Mouse (Mus musculus): Measurements from ENCODE around the gene Cd34. TPM values are rescaled to one million over a fixed set of nuclear protein-coding genes. Genes with fewer than 3 reads are reported as not detected.

Gene Cd34
- polyA plus RNA-seq, 1 experiment from 2014 or later: 49.9 TPM

DNA sequence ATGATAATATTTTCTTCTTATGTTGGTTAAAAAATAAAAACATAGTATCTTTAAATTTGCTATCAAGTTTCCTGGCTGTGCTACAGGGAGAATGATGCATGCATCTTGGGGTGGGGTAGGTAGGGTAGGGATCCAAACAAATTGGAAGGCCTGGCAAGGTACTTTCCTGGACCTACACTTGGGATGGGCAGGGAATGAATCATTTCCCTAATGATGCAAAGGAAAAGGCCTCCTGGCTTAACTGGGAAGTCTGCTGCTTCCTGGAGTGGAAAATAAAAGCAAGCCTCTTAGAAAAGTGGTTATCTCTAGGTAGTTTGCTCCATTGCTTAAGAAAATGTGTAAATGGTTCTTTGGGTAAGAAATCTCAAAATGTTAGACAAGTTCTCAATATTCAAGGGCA is 2.9 kb downstream of the Cd34 start:
- H3K27ac ChIP-seq (replicated peaks): no peak overlapping the region
- H3K36me3 ChIP-seq (ENCODE audit: control insufficient read depth, insufficient read depth, low read length): no peaks in the 10 kb centered on the region
- H3K4me2 ChIP-seq (replicated peaks; ENCODE audit: low read depth): peak overlapping the region; percentile 17
- no peaks in the 10 kb centered on the region for H3K4me1 ChIP-seq (replicated peaks; ENCODE audit: control insufficient read depth, insufficient read depth)
- DNase-seq (ENCODE audit: low spot score) (no peak), ATAC-seq (ENCODE audit: low FRiP score, low TSS enrichment) (no peak)
- TF ChIP-seq CTCF (IDR thresholded peaks at IDR 0.05; ENCODE audit: low read depth): no peak
- TF ChIP-seq EP300 (optimal IDR thresholded peaks at IDR 0.05): no peak
- H3K27me3 ChIP-seq (ENCODE audit: control insufficient read depth, insufficient read depth, low read length): no peaks in the 10 kb centered on the region
- H3K4me3 ChIP-seq (ENCODE audit: low read depth, low read length): no peak overlapping the region
- H3K9ac ChIP-seq (ENCODE audit: low read length): no peak overlapping the region
- H3K9me3 ChIP-seq (ENCODE audit: control insufficient read depth, low read length): no peaks in the 10 kb centered on the region

DNA sequence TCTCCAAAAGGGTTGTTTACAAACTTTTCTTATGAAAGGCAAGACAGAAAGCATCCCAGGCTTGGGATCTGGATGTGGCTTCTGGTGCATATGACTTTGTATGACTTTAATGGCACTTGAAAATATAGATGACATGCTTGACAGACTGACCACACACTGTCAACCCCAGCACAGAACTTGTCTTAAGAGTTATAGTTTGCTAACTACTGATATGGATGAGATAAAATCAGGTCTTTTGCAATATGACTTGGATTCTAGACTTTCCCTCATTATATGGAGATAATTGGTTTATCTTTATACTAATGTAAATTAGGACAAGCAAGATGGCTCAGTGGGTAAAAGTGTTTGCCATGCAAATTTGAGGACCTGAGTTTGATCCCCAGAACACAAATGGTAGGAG is 4.3 kb downstream of the Cd34 start:
- H3K4me2 ChIP-seq (replicated peaks; ENCODE audit: low read depth): no peak overlapping the region
- no peak for ATAC-seq (ENCODE audit: low FRiP score, low TSS enrichment)
- TF ChIP-seq CTCF (IDR thresholded peaks at IDR 0.05; ENCODE audit: low read depth): no peak
- TF ChIP-seq EP300 (optimal IDR thresholded peaks at IDR 0.05): no peak
- H3K4me1 ChIP-seq (replicated peaks; ENCODE audit: control insufficient read depth, insufficient read depth): no peaks in the 10 kb centered on the region
- no peak overlapping the region for H3K27ac ChIP-seq (replicated peaks)
- no peak for DNase-seq (ENCODE audit: low spot score)
- H3K27me3 ChIP-seq (ENCODE audit: control insufficient read depth, insufficient read depth, low read length): no peaks in the 10 kb centered on the region
- H3K9ac ChIP-seq (ENCODE audit: low read length): no peak overlapping the region
- no peaks in the 10 kb centered on the region for H3K9me3 ChIP-seq (ENCODE audit: control insufficient read depth, low read length)
- H3K4me3 ChIP-seq (ENCODE audit: low read depth, low read length): no peak overlapping the region
- H3K36me3 ChIP-seq (ENCODE audit: control insufficient read depth, insufficient read depth, low read length): no peaks in the 10 kb centered on the region

DNA sequence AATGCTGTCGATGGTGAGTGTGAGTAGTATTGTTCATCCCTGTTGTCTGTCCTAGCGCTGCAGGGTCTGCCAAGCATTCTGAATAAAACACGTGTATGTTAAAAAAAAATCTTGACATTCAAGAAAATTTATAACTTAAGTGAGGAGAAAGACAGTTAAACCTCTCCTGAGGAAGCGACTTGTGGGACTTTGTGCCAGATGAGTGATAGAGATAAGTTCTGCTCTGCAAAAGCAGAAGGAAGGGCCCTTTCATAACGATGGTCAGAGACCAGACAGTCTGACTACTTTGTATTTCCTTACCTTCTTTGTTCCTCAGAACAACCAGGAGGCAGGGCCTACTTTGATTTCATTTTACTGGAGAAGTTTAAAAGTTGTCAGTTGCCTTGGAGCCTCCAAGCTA is 4.9 kb downstream of the Cd34 start:
- Histone ChIP-seq H3K4me3 (ENCODE audit: low read depth, low read length) (no peak overlapping the region), H3K27me3 (ENCODE audit: control insufficient read depth, insufficient read depth, low read length) (no peaks in the 10 kb centered on the region), H3K36me3 (ENCODE audit: control insufficient read depth, insufficient read depth, low read length) (no peaks in the 10 kb centered on the region), H3K9ac (ENCODE audit: low read length) (no peak overlapping the region), H3K4me1 (replicated peaks; ENCODE audit: control insufficient read depth, insufficient read depth) (no peaks in the 10 kb centered on the region), H3K9me3 (ENCODE audit: control insufficient read depth, low read length) (no peaks in the 10 kb centered on the region), H3K27ac (replicated peaks) (no peak overlapping the region), H3K4me2 (replicated peaks; ENCODE audit: low read depth) (no peak overlapping the region)
- DNase-seq (ENCODE audit: low spot score) (no peak), ATAC-seq (ENCODE audit: low FRiP score, low TSS enrichment) (no peak)
- no peak for TF ChIP-seq EP300 (optimal IDR thresholded peaks at IDR 0.05)
- TF ChIP-seq CTCF (IDR thresholded peaks at IDR 0.05; ENCODE audit: low read depth): no peak
- 68% methylated on average over 5 of the region's 5 CpGs for WGBS

DNA sequence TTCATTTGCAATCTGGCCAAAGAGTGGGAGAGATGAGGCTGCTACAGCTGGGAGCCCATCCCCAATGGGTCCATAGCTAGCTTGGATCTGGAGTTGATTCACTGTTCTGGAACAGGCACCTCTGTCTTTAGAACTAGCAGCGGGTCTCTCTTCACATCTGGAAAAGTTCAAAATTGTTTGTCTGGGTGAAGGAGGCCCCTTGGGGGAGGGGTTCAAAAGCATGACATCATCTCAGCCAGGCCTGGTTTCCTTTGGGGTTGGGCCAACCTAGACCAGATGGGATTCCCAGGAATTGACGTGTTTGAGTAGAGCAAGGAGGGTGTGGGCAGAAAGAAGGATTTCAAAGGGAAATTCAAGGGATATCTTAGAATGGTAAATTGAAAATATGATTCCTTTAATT is 6.8 kb downstream of the Cd34 start:
- DNase-seq (ENCODE audit: low spot score) (no peak), ATAC-seq (ENCODE audit: low FRiP score, low TSS enrichment) (peak; percentile 32; the same call in 1 of the 2 replicates)
- H3K9me3 ChIP-seq (ENCODE audit: control insufficient read depth, low read length): no peaks in the 10 kb centered on the region
- WGBS: 36% methylated on average over 2 of the region's 2 CpGs
- no peaks in the 10 kb centered on the region for H3K27me3 ChIP-seq (ENCODE audit: control insufficient read depth, insufficient read depth, low read length)
- no peak overlapping the region for H3K4me2 ChIP-seq (replicated peaks; ENCODE audit: low read depth)
- no peak overlapping the region for H3K27ac ChIP-seq (replicated peaks)
- H3K36me3 ChIP-seq (ENCODE audit: control insufficient read depth, insufficient read depth, low read length): no peaks in the 10 kb centered on the region
- no peak for TF ChIP-seq CTCF (IDR thresholded peaks at IDR 0.05; ENCODE audit: low read depth)
- TF ChIP-seq EP300 (optimal IDR thresholded peaks at IDR 0.05): no peak
- no peak overlapping the region for H3K9ac ChIP-seq (ENCODE audit: low read length)
- no peak overlapping the region for H3K4me3 ChIP-seq (ENCODE audit: low read depth, low read length)
- H3K4me1 ChIP-seq (replicated peaks; ENCODE audit: control insufficient read depth, insufficient read depth): no peaks in the 10 kb centered on the region

DNA sequence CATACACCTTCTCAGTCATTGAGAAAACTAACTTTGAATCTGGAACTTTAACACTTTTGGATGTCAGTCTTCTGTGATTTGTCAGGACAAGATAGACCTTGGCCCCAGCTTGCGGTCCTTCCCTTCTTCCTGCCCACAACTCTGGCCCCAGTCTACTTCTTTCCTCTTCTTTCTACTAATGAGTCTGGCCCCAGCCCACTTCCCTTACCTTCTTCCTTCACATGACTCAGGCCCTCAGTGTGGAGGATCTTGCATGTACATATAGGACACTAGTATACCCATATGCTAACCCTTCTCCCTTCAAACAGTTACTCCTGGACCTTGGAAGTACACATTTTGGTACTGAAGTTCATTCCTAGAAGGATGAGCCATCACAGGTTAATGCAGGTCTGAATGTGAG is 7.8 kb downstream of the Cd34 start:
- no peak for ATAC-seq (ENCODE audit: low FRiP score, low TSS enrichment)
- H3K4me3 ChIP-seq (ENCODE audit: low read depth, low read length): no peak overlapping the region
- no peaks in the 10 kb centered on the region for H3K36me3 ChIP-seq (ENCODE audit: control insufficient read depth, insufficient read depth, low read length)
- H3K27ac ChIP-seq (replicated peaks): no peak overlapping the region
- H3K4me1 ChIP-seq (replicated peaks; ENCODE audit: control insufficient read depth, insufficient read depth): no peaks in the 10 kb centered on the region
- TF ChIP-seq CTCF (IDR thresholded peaks at IDR 0.05; ENCODE audit: low read depth): no peak
- TF ChIP-seq EP300 (optimal IDR thresholded peaks at IDR 0.05): no peak
- no peak for DNase-seq (ENCODE audit: low spot score)
- no peak overlapping the region for H3K9ac ChIP-seq (ENCODE audit: low read length)
- H3K4me2 ChIP-seq (replicated peaks; ENCODE audit: low read depth): no peak overlapping the region
- no peaks in the 10 kb centered on the region for H3K27me3 ChIP-seq (ENCODE audit: control insufficient read depth, insufficient read depth, low read length)
- H3K9me3 ChIP-seq (ENCODE audit: control insufficient read depth, low read length): no peaks in the 10 kb centered on the region
- WGBS: 92% methylated on average over 1 of the region's 1 CpGs

DNA sequence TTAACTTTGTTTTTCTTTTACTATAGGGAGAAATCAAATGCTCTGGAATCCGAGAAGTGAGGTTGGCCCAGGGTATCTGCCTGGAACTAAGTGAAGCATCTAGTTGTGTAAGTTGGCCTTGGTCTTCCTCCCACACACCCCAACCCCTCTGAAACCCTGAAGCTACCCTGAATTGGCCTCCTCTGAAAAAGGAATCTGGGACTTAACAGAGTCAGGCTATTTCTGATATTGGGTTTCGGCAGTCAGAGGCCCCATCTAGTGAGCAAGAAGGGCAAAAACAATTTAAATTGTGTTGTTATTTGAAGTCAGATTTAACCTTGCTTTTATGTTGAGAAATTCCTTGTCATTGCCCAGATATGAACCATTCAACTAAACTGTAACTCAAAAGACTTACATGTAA is 12.3 kb downstream of the Cd34 start:
- Histone ChIP-seq H3K27me3 (ENCODE audit: control insufficient read depth, insufficient read depth, low read length) (no peaks in the 10 kb centered on the region), H3K36me3 (ENCODE audit: control insufficient read depth, insufficient read depth, low read length) (no peaks in the 10 kb centered on the region), H3K4me2 (replicated peaks; ENCODE audit: low read depth) (no peak overlapping the region), H3K9ac (ENCODE audit: low read length) (no peak overlapping the region), H3K9me3 (ENCODE audit: control insufficient read depth, low read length) (no peaks in the 10 kb centered on the region), H3K27ac (replicated peaks) (no peak overlapping the region), H3K4me1 (replicated peaks; ENCODE audit: control insufficient read depth, insufficient read depth) (no peaks in the 10 kb centered on the region), H3K4me3 (ENCODE audit: low read depth, low read length) (no peak overlapping the region)
- DNase-seq (ENCODE audit: low spot score) (no peak), ATAC-seq (ENCODE audit: low FRiP score, low TSS enrichment) (no peak)
- TF ChIP-seq CTCF (IDR thresholded peaks at IDR 0.05; ENCODE audit: low read depth) (peak; percentile 71), EP300 (optimal IDR thresholded peaks at IDR 0.05) (no peak)
- 47% methylated on average over 2 of the region's 2 CpGs for WGBS
